Mouse (Mus musculus) 416B (cell line): ENCODE measurements around the gene Chsy1.

ENCODE experiments used
- DNase-seq: peaks from one replicate; pipeline ENCODE4 v3.0.0; 2011; ENCODE audit warnings: low read depth

Gene Chsy1

GRCm38 (mm10) chr7:66109855-66110635 lies 730 bp downstream of the Chsy1 start:
- no peak for DNase-seq

GRCm38 (mm10) chr7:66110636-66111112 lies 1.4 kb downstream of the Chsy1 start:
- peak; percentile 69 for DNase-seq

- peak; percentile 60 for DNase-seq
Measured at GRCm38 (mm10) chr7:66111211-66111610, 1.9 kb downstream of the Chsy1 start.

- DNase-seq: no peak
Measured at GRCm38 (mm10) chr7:66113561-66113960, 4.2 kb downstream of the Chsy1 start.

- peak; percentile 24 for DNase-seq
Measured at GRCm38 (mm10) chr7:66115821-66116343, 6.6 kb downstream of the Chsy1 start.

GRCm38 (mm10) chr7:66116906-66117482 lies 7.7 kb downstream of the Chsy1 start:
- DNase-seq: no peak

GRCm38 (mm10) chr7:66118046-66118445 lies 8.7 kb downstream of the Chsy1 start:
- peak; percentile 94 for DNase-seq

GRCm38 (mm10) chr7:66118796-66119195 lies 9.5 kb downstream of the Chsy1 start:
- DNase-seq: peak; percentile 37

GRCm38 (mm10) chr7:66120139-66120538 lies 10.8 kb downstream of the Chsy1 start:
- DNase-seq: no peak

GRCm38 (mm10) chr7:66120702-66121396 lies 11.5 kb downstream of the Chsy1 start:
- peak; percentile 39 for DNase-seq

GRCm38 (mm10) chr7:66124551-66124968 lies 15.2 kb downstream of the Chsy1 start:
- no peak for DNase-seq

GRCm38 (mm10) chr7:66125368-66125767 lies 16.1 kb downstream of the Chsy1 start:
- no peak for DNase-seq

GRCm38 (mm10) chr7:66127951-66128645 lies 18.8 kb downstream of the Chsy1 start:
- DNase-seq: no peak

GRCm38 (mm10) chr7:66128857-66129256 lies 19.5 kb downstream of the Chsy1 start:
- no peak for DNase-seq

- no peak for DNase-seq
Measured at GRCm38 (mm10) chr7:66130296-66130695, 21.0 kb downstream of the Chsy1 start.

GRCm38 (mm10) chr7:66131776-66132421 lies 22.6 kb downstream of the Chsy1 start:
- DNase-seq: no peak

GRCm38 (mm10) chr7:66134154-66134553 lies 24.8 kb downstream of the Chsy1 start:
- DNase-seq: peak; percentile 62

- no peak for DNase-seq
Measured at GRCm38 (mm10) chr7:66135644-66136043, 26.3 kb downstream of the Chsy1 start.

GRCm38 (mm10) chr7:66136187-66136586 lies 26.9 kb downstream of the Chsy1 start:
- no peak for DNase-seq

GRCm38 (mm10) chr7:66137309-66137708 lies 28.0 kb downstream of the Chsy1 start:
- DNase-seq: no peak

GRCm38 (mm10) chr7:66138301-66138700 lies 29.0 kb downstream of the Chsy1 start:
- no peak for DNase-seq
